Mouse (Mus musculus): Measurements from ENCODE around the gene Ddt. TPM values are rescaled to one million over a fixed set of nuclear protein-coding genes. Genes with fewer than 3 reads are reported as not detected.

The Ddt gene
- polyA plus RNA-seq, 1 experiment from 2014 or later, result 75.7 TPM

DNA sequence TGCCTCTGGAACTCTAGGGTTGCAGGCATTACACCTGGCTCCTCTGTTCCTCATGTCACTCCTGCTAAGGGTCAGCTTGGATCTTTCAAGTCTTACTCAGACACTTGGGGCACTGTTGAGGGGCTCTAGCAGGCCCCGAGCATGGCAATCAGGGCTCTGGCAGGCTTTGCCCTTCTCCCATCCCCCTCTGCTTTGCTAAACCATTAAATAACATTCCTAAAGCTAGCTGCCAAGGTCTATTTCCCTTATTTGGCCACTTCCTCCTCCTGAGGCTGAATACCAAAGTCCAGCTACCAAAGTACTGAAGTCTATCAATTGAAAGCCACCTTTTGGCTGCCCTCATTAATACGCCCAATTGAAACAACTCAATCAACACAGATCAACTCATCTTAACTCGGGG is 21.7 kb upstream of the Ddt start:
- Histone ChIP-seq H3K4me2 (replicated peaks; ENCODE audit: low read depth, low read length) (no peak overlapping the region), H3K9ac (ENCODE audit: low read depth, low read length) (no peak overlapping the region), H3K9me3 (ENCODE audit: control insufficient read depth, low read length) (no peaks in the 10 kb centered on the region), H3K27me3 (ENCODE audit: control insufficient read depth, insufficient read depth, low read length) (no peaks in the 10 kb centered on the region), H3K4me1 (ENCODE audit: control insufficient read depth, insufficient read depth, low read length) (peaks cover 6% of the 10 kb centered on the region), H3K27ac (ENCODE audit: low read depth, low read length) (0 out of 2 replicates have a peak overlapping the region, but pooled peaks have one; percentile 15), H3K4me3 (ENCODE audit: low read length) (no peak overlapping the region), H3K36me3 (ENCODE audit: control insufficient read depth, insufficient read depth, low read length) (no peaks in the 10 kb centered on the region)
- 26% methylated on average over 3 of the region's 3 CpGs for WGBS
- ATAC-seq (ENCODE audit: low FRiP score, low TSS enrichment), result no peak

DNA sequence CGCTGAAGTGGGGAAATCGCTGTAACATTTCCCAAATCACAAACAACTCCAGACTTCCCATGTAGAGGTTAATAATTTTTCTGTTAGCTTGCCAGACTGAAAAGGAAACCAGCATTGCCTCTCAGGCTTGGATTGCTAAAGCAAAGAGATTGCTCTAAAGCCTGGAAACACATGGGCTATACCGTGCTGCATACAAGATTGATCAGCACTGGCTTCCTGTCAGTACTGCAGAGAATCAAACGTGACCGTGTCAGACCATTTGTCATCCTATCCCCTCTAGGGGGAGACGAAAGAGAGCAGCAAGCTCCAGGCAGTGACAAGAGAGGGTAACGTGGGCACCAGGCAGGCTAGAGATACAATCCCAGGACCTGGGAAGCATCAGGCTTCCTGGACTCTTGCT is 17.6 kb upstream of the Ddt start:
- no peaks in the 10 kb centered on the region for H3K27me3 ChIP-seq (ENCODE audit: control insufficient read depth, insufficient read depth, low read length)
- no peak for ATAC-seq (ENCODE audit: low FRiP score, low TSS enrichment)
- H3K9ac ChIP-seq (ENCODE audit: low read depth, low read length), result no peak overlapping the region
- no peaks in the 10 kb centered on the region for H3K9me3 ChIP-seq (ENCODE audit: control insufficient read depth, low read length)
- H3K4me3 ChIP-seq (ENCODE audit: low read length), result no peak overlapping the region
- H3K4me2 ChIP-seq (replicated peaks; ENCODE audit: low read depth, low read length), result no peak overlapping the region
- H3K27ac ChIP-seq (ENCODE audit: low read depth, low read length), result no peak overlapping the region
- H3K4me1 ChIP-seq (ENCODE audit: control insufficient read depth, insufficient read depth, low read length), result peaks cover 6% of the 10 kb centered on the region; the same call in 1 of the 2 replicates
- 26% methylated on average over 7 of the region's 7 CpGs for WGBS
- H3K36me3 ChIP-seq (ENCODE audit: control insufficient read depth, insufficient read depth, low read length), result no peaks in the 10 kb centered on the region

DNA sequence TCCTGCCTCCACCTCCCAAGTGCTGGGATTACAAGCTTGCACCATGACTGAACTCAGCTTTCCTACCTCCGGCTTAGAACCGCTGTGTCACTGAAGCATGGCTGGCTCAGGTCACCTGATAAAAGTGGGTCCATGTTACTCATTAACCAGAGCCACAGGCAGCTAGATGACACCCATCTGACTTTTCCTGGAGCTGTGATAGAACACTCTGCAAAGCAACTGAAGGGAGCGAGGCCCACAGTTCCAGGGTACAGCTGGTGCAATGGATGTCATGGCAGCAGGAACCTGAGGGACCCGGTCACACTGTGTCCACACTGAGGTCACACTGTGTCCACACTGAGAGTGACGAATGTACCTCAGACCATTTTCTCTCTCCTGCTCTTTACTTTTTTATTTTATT is 16.6 kb upstream of the Ddt start:
- Histone ChIP-seq H3K9me3 (ENCODE audit: control insufficient read depth, low read length) (no peaks in the 10 kb centered on the region), H3K36me3 (ENCODE audit: control insufficient read depth, insufficient read depth, low read length) (no peaks in the 10 kb centered on the region), H3K27ac (ENCODE audit: low read depth, low read length) (no peak overlapping the region), H3K4me2 (replicated peaks; ENCODE audit: low read depth, low read length) (no peak overlapping the region), H3K4me3 (ENCODE audit: low read length) (no peak overlapping the region), H3K27me3 (ENCODE audit: control insufficient read depth, insufficient read depth, low read length) (no peaks in the 10 kb centered on the region), H3K4me1 (ENCODE audit: control insufficient read depth, insufficient read depth, low read length) (peaks cover 2% of the 10 kb centered on the region; the same call in 1 of the 2 replicates), H3K9ac (ENCODE audit: low read depth, low read length) (no peak overlapping the region)
- 72% methylated on average over 5 of the region's 5 CpGs for WGBS
- peak; percentile 35; the same call in 1 of the 2 replicates for ATAC-seq (ENCODE audit: low FRiP score, low TSS enrichment)

DNA sequence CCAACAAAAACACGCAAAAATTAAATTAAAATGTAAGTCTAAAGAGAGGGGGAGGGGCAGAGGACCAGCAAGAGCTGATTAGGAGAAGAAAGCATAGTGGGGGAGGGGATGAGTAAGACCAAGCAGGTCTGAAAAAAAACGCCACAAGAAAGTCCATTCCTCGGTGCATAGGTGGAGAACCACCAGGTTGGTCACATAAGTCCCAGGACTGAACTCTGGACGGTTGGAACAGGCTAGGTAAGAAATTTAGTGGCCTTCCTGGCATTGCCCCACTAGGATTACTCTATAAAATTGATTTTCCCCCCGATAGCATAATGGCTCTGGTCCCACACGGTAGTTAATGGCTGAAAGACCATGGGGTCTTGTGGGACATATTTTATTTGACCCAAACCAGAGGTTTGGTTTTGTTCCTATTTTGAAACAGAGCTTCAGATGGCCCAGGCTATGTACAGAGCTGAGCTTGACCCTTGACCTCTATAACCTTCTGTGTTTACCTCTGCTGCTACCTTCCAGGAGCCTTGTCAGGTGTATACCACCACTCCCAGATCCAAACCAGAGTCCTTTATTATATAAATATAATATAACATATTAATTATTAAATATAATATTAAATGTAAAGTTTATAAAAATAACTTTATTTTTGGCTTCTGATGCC is 16.0 kb upstream of the Ddt start:
- no peaks in the 10 kb centered on the region for H3K36me3 ChIP-seq (ENCODE audit: control insufficient read depth, insufficient read depth, low read length)
- H3K27me3 ChIP-seq (ENCODE audit: control insufficient read depth, insufficient read depth, low read length), result no peaks in the 10 kb centered on the region
- no peak overlapping the region for H3K4me3 ChIP-seq (ENCODE audit: low read length)
- ATAC-seq (ENCODE audit: low FRiP score, low TSS enrichment), result no peak
- H3K27ac ChIP-seq (ENCODE audit: low read depth, low read length), result no peak overlapping the region
- WGBS, result 90% methylated on average over 6 of the region's 6 CpGs
- H3K4me2 ChIP-seq (replicated peaks; ENCODE audit: low read depth, low read length), result no peak overlapping the region
- no peaks in the 10 kb centered on the region for H3K4me1 ChIP-seq (ENCODE audit: control insufficient read depth, insufficient read depth, low read length)
- H3K9me3 ChIP-seq (ENCODE audit: control insufficient read depth, low read length), result no peaks in the 10 kb centered on the region
- no peak overlapping the region for H3K9ac ChIP-seq (ENCODE audit: low read depth, low read length)

DNA sequence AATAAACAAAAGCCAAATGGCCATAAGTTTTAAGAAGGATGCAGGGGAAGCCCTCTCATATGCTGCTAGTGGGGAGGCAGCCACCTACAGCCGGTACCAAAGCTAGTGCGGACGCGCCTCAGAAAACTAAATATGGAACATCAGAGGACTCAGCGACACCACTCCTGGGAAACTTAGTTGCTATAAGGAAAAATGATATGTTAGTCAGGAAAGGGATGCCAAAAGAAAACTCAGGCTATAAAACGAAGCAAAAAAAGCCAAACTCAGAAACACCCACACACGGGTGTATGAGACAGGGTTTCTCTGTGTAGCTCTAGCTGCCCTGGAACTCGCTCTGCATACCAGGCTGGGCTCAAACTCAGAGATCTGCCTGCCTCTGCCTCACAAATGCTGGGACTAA is 15.1 kb upstream of the Ddt start:
- no peak overlapping the region for H3K9ac ChIP-seq (ENCODE audit: low read depth, low read length)
- H3K36me3 ChIP-seq (ENCODE audit: control insufficient read depth, insufficient read depth, low read length), result no peaks in the 10 kb centered on the region
- H3K4me1 ChIP-seq (ENCODE audit: control insufficient read depth, insufficient read depth, low read length), result no peaks in the 10 kb centered on the region
- H3K27ac ChIP-seq (ENCODE audit: low read depth, low read length), result no peak overlapping the region
- no peak for ATAC-seq (ENCODE audit: low FRiP score, low TSS enrichment)
- H3K27me3 ChIP-seq (ENCODE audit: control insufficient read depth, insufficient read depth, low read length), result no peaks in the 10 kb centered on the region
- no peak overlapping the region for H3K4me2 ChIP-seq (replicated peaks; ENCODE audit: low read depth, low read length)
- H3K9me3 ChIP-seq (ENCODE audit: control insufficient read depth, low read length), result no peaks in the 10 kb centered on the region
- H3K4me3 ChIP-seq (ENCODE audit: low read length), result no peak overlapping the region
- 85% methylated on average over 8 of the region's 8 CpGs for WGBS

DNA sequence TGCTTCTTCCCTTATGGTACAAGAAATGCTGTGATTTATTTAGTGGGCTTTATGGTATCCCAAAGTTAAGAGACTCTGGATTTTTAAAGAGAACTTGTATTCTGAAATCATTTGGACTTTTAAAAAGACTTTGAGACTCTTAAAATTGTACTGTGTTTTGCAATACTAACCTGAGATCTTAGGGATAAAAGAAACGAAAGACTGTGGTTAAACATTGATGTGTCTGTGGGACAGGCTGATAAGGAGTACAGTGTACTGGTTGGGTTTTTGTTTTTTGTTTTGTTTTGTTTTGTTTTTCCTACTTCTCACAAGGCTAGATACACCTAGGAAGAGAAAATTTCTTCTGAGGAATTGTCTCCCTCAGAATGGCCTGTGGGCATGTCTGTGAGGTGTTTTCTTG is 12.2 kb upstream of the Ddt start:
- no peak overlapping the region for H3K27ac ChIP-seq (ENCODE audit: low read depth, low read length)
- no peak overlapping the region for H3K4me2 ChIP-seq (replicated peaks; ENCODE audit: low read depth, low read length)
- H3K9ac ChIP-seq (ENCODE audit: low read depth, low read length), result no peak overlapping the region
- no peaks in the 10 kb centered on the region for H3K36me3 ChIP-seq (ENCODE audit: control insufficient read depth, insufficient read depth, low read length)
- no peak for ATAC-seq (ENCODE audit: low FRiP score, low TSS enrichment)
- WGBS, result 64% methylated on average over 1 of the region's 1 CpGs
- H3K27me3 ChIP-seq (ENCODE audit: control insufficient read depth, insufficient read depth, low read length), result no peaks in the 10 kb centered on the region
- no peaks in the 10 kb centered on the region; the same call in 1 of the 2 replicates for H3K4me1 ChIP-seq (ENCODE audit: control insufficient read depth, insufficient read depth, low read length)
- H3K9me3 ChIP-seq (ENCODE audit: control insufficient read depth, low read length), result no peaks in the 10 kb centered on the region
- H3K4me3 ChIP-seq (ENCODE audit: low read length), result no peak overlapping the region

DNA sequence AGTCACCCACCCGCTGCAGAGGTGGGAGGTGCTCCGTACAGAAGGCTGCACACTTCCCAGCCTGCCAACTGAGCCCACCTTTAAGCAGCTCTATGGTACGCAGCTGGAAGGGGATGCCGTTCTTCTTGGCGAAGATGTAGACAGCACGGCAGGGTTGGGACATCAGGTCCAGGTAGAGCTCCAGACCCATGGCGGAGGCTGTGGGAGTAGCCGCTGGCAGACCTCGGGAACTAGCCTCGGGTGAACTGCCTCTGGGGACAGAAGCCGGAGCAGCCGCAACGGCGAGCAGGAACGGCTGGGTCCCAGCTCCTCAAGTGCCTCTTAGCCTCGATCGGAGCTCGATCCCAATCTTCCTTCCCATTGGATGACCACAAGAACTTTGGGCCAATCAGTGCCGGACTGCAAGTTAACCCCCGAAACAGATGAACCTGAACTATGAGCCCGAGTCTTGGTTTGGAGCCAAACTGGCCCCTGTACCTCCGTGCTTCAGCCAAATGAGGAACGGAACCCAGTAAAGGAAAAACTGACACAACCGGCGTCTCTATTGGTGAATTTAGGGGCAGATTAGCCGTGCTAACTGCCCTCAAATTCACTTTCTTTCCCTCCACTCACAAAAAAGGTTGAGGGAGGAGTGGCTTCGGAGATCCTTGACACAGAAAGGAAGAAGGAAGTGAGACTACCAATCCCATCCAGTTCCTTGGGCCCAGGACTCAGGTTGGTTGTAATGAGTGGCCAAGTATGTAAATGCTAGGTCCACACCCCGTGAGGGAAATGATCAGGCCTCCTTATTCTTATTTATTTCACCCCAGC is 7.8 kb upstream of the Ddt start, which contains the start of the genes Gm20441 and Gstt3:
TSS of gene Gm20441 (minus strand) at position 186 of the 810 bp plus-strand sequence.
TSS of gene Gstt3 (minus strand) at position 646 of the 810 bp plus-strand sequence.
- WGBS, result 1% methylated on average over 28 of the region's 28 CpGs
- Histone ChIP-seq H3K4me2 (replicated peaks; ENCODE audit: low read depth, low read length) (peak within 1 kb of the TSS; percentile 92), H3K4me3 (ENCODE audit: low read length) (peak within 1 kb of the TSS; percentile 54), H3K9me3 (ENCODE audit: control insufficient read depth, low read length) (no peaks in the 10 kb centered on the region), H3K4me1 (ENCODE audit: control insufficient read depth, insufficient read depth, low read length) (no peaks in the 10 kb centered on the region; the same call in 1 of the 2 replicates), H3K27me3 (ENCODE audit: control insufficient read depth, insufficient read depth, low read length) (no peaks in the 10 kb centered on the region), H3K27ac (ENCODE audit: low read depth, low read length) (peak within 1 kb of the TSS; percentile 80), H3K36me3 (ENCODE audit: control insufficient read depth, insufficient read depth, low read length) (no peaks in the 10 kb centered on the region), H3K9ac (ENCODE audit: low read depth, low read length) (peak within 1 kb of the TSS; percentile 62)
- peak; percentile 78 for ATAC-seq (ENCODE audit: low FRiP score, low TSS enrichment)

DNA sequence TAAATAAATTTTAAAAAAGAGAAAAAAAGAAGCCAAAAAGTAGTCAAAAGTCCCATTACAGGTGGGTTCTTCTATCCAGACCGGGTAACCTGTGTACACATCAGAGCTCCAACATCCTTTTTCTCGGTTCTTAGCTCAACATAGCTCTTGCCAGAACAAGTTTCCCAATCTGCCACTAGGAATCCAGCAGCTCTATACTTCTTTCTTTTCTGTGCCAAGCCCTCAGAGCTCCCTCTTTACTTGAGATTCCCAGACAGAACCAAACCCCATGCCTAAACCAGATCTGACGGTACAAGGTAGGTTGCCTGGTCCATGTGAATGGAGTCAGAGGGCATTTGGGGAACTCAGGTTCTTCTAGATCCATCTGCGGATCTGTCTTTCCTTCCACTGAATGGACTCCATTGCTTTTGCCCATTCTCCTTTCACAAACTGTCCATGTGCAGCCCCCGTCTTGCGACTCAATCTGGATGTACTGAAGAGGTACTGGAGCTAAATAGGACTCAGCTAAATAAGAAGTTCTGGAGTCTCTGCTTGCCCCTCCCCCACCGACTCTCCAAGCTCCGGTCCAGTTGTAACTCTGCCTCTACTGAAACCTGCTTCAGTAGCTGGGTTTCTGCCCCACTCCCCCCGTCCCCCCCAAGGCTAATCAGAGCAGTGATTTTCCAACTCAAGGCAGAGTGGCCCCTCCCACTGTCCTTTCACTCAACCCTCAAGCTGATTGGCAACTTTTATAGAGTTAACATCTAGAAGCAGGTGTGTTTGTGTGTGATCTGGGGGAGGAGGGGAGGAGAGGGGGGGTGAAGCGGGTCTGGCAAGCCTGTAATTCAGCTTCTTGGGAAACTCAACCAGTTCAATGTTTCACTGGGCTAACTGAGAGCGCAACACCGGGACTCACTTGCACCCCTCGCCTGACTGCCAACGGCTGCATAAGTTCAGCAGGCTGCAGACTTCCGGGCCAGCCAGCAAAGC is 6.3 kb upstream of the Ddt start:
- 32% methylated on average over 15 of the region's 15 CpGs for WGBS
- peak overlapping the region; percentile 59; the same call in 1 of the 2 replicates for H3K27ac ChIP-seq (ENCODE audit: low read depth, low read length)
- peak; percentile 59 for ATAC-seq (ENCODE audit: low FRiP score, low TSS enrichment)

More for the DNA sequence above, 6.3 kb upstream of the Ddt start:
- Histone ChIP-seq H3K27me3 (ENCODE audit: control insufficient read depth, insufficient read depth, low read length) (no peaks in the 10 kb centered on the region), H3K4me3 (ENCODE audit: low read length) (peak overlapping the region; percentile 54), H3K9me3 (ENCODE audit: control insufficient read depth, low read length) (no peaks in the 10 kb centered on the region), H3K9ac (ENCODE audit: low read depth, low read length) (no peak overlapping the region), H3K4me2 (replicated peaks; ENCODE audit: low read depth, low read length) (peak overlapping the region; percentile 92), H3K36me3 (ENCODE audit: control insufficient read depth, insufficient read depth, low read length) (no peaks in the 10 kb centered on the region), H3K4me1 (ENCODE audit: control insufficient read depth, insufficient read depth, low read length) (no peaks in the 10 kb centered on the region; the same call in 1 of the 2 replicates)
